ENCODE assay signal across 34 mouse cellular contexts in the genomic region with DNA sequence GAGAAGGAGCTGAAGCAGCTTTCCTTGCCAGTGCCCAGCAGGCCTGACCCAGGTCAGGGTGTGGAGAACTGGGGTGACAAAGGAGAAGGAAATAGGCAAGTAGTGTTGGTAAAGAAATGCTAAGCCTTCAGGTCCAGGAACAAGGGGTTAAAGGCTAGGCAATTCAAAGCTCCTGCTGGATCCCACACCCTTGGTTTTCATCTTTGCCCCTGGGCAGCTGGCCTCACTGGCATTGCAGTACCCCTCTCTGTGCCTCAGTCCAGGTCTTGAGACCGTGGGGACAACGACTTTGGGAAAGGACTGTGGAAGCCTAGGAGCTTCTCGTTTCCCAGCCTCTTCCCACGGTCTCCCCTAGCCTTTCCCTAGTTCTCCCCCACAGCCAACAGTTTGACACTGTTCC. TPM values are rescaled to one million over a fixed set of nuclear protein-coding genes. Genes with fewer than 3 reads are reported as not detected.
"Had no signal": no experiment of that assay in that cellular context is flagged by ENCODE, and none has a peak within 500 bp of the region (broad histone marks: within the 10 kb centered on the region; RNA-seq: fewer than 3 reads in every experiment).

No protein-coding gene starts in this region.

- DNase-seq: cerebellum, adult 2 months; cerebellum, adult 8-10 months; cerebellum, adult 9-10 months; cerebellum, adult 9-11 months; cerebellum, postnatal 10 days; cerebellum, postnatal 14 days; cerebellum, postnatal 25 days; cerebellum, postnatal 36 days; embryo, embryonic 11 days; forebrain, postnatal 0 days; gastrocnemius, adult 2 months; gastrocnemius, postnatal 10 days; gastrocnemius, postnatal 14 days; gastrocnemius, postnatal 25 days; gastrocnemius, postnatal 36 days; heart, adult 18-20 months; heart, adult 2 months had no signal

- H3K4me3 ChIP-seq: embryonic facial prominence, embryonic 10.5 days; embryonic facial prominence, embryonic 12.5 days; embryonic facial prominence, embryonic 13.5 days; embryonic facial prominence, embryonic 15.5 days; erythroblast, embryonic 14.5 days; forebrain, embryonic 10.5 days; forebrain, embryonic 12.5 days; forebrain, embryonic 13.5 days; forebrain, embryonic 15.5 days; gastrocnemius, adult 2 months; heart, adult 2 months had no signal

- H3K9me3 ChIP-seq: embryonic facial prominence, embryonic 10.5 days; embryonic facial prominence, embryonic 12.5 days; embryonic facial prominence, embryonic 13.5 days; embryonic facial prominence, embryonic 15.5 days; forebrain, embryonic 10.5 days; forebrain, embryonic 12.5 days; forebrain, embryonic 13.5 days; forebrain, embryonic 15.5 days had no signal

- H3K27ac ChIP-seq: embryonic facial prominence, embryonic 10.5 days; embryonic facial prominence, embryonic 12.5 days; embryonic facial prominence, embryonic 13.5 days; embryonic facial prominence, embryonic 15.5 days; forebrain, embryonic 10.5 days; forebrain, embryonic 12.5 days; forebrain, embryonic 13.5 days; forebrain, embryonic 15.5 days; gastrocnemius, adult 2 months; heart, adult 2 months had no signal

- H3K36me3 ChIP-seq: embryonic facial prominence, embryonic 10.5 days; embryonic facial prominence, embryonic 12.5 days; embryonic facial prominence, embryonic 13.5 days; embryonic facial prominence, embryonic 15.5 days; forebrain, embryonic 10.5 days; forebrain, embryonic 12.5 days; forebrain, embryonic 15.5 days had no signal

- H3K9ac ChIP-seq: embryonic facial prominence, embryonic 12.5 days; embryonic facial prominence, embryonic 13.5 days; embryonic facial prominence, embryonic 15.5 days; forebrain, embryonic 12.5 days; forebrain, embryonic 13.5 days; forebrain, embryonic 15.5 days; forebrain, postnatal 0 days had no signal

- H3K4me1 ChIP-seq: embryonic facial prominence, embryonic 10.5 days; embryonic facial prominence, embryonic 12.5 days; embryonic facial prominence, embryonic 13.5 days; embryonic facial prominence, embryonic 15.5 days; forebrain, embryonic 12.5 days; forebrain, embryonic 13.5 days; forebrain, embryonic 15.5 days had no signal

- H3K27me3 ChIP-seq: embryonic facial prominence, embryonic 15.5 days; forebrain, embryonic 13.5 days; forebrain, embryonic 15.5 days had no signal

- H3K4me2 ChIP-seq: embryonic facial prominence, embryonic 12.5 days; embryonic facial prominence, embryonic 13.5 days; embryonic facial prominence, embryonic 15.5 days; forebrain, embryonic 12.5 days; forebrain, embryonic 13.5 days; forebrain, embryonic 15.5 days had no signal

- ATAC-seq: forebrain, embryonic 13.5 days; forebrain, embryonic 14.5 days; forebrain, embryonic 15.5 days; forebrain, embryonic 16.5 days; forebrain, postnatal 0 days had no signal

RNA-seq across cellular contexts. Expression of a gene that starts 4.2 kb away (rescaled TPM):
- polyA plus RNA-seq: cerebellum, adult 2 months; cortical plate, adult 2 months; embryonic facial prominence, embryonic 10.5 days; embryonic facial prominence, embryonic 11.5 days; embryonic facial prominence, embryonic 12.5 days; embryonic facial prominence, embryonic 13.5 days; embryonic facial prominence, embryonic 14.5 days; embryonic facial prominence, embryonic 15.5 days; erythroblast, embryonic 14.5 days; forebrain, embryonic 10.5 days; forebrain, embryonic 11.5 days; forebrain, embryonic 12.5 days; forebrain, embryonic 13.5 days; forebrain, embryonic 14.5 days; forebrain, embryonic 15.5 days; forebrain, embryonic 16.5 days; forebrain, postnatal 0 days; frontal cortex, adult 2 months; gonadal fat pad, adult 2 months; heart, adult 2 months had no signal

RNA-seq across cellular contexts. Expression of a gene that starts 44.4 kb away (rescaled TPM):
- polyA plus RNA-seq: erythroblast, embryonic 14.5 days had no signal
